Mouse (Mus musculus) lung, adult 2 months (tissue): ENCODE measurements around the gene Tmem60. TPM values are rescaled to one million over a fixed set of nuclear protein-coding genes. Genes with fewer than 3 reads are reported as not detected.

Experiments
- DNase-seq: peaks from one replicate; pipeline ENCODE4 v3.0.0; 2022
- H3K4me1 ChIP-seq: fragments of 200-500 bp; 2 replicates; pipeline ENCODE4 v1.6.1; 2011; ENCODE audit warnings: low read length; ENCODE audit not compliant: control insufficient read depth, insufficient read depth
- H3K4me3 ChIP-seq: fragments of 200-500 bp; replicated peaks from 2 replicates; pipeline ENCODE3; 2011; ENCODE audit warnings: low read depth, mild to moderate bottlenecking, control low read depth, low read length; ENCODE audit errors: extremely low read depth
- CTCF ChIP-seq: fragments of 200-500 bp; IDR thresholded peaks from 2 replicates; pipeline ENCODE4 v1.5.1; 2011; ENCODE audit warnings: mild to moderate bottlenecking, low read length, control low read depth; ENCODE audit not compliant: insufficient read depth
- POLR2A ChIP-seq: fragments of 200-500 bp; IDR thresholded peaks from 2 replicates; pipeline ENCODE4 v1.6.1; 2011; ENCODE audit warnings: low read depth, mild to moderate bottlenecking, control low read depth, low read length, borderline replicate concordance; ENCODE audit errors: extremely low read depth
- WGBS: fragments of 180-500 bp; shearing (Covaris S2); methylation state at CpG from one replicate; pipeline ENCODE4 v1.1.7; 2018; 5-methylcytosine and 5-hydroxymethylcytosine counted together
- polyA plus RNA-seq: library from polyadenylated mRNA; depleted of rRNA; stranded (reverse); fragments of >200 nt; gene quantifications from 2 replicates; pipeline ENCODE4 v1.2.3, GENCODE M21; 2012

The Tmem60 gene
- polyA plus RNA-seq, 1 experiment = 12.4 TPM

DNA sequence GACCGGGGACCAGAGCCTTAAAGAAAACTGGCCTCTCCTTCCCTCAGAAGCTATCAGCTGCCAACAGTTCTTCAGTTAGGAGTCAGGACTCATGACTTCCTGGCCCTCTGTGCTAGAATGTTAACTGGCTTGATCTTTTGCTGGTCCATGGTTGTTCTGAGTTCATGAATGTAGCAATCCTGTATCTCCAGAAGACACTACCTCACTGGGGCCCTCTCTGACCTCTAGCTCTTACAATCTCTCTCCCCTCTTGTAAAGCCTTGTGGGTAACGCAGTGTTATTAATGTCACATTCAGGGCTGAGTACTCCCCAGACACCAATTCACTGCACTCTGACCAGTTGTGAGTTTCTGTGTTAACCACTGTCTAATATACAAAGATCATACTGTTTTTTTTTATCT lies 22.7 kb downstream of the Tmem60 start:
- no peaks in the 10 kb centered on the region; the same call in 1 of the 2 replicates for H3K4me1 ChIP-seq
- DNase-seq = no peak
- no peak overlapping the region for H3K4me3 ChIP-seq
- TF ChIP-seq POLR2A (no peak), CTCF (no peak)
- WGBS = 89% methylated on average over 2 of the region's 2 CpGs

DNA sequence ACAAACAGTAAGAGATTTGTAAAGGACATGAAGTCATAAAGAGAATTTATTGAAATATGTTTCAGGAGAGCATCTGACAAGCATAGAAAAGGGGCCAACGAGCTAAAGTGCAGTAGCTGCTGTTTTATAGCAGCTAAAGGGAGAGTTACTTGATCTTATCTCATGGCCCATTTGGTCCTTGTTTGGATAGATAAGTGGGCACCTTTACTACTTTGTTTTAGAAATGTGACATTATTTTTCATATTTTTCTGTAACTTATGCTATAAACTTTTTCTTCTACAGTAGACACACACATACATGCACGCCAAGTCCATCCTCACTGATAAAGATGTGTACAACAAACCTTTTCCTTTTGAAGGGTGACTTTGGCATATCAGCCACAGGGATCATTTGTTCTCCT lies 23.4 kb downstream of the Tmem60 start:
- TF ChIP-seq CTCF (no peak), POLR2A (no peak)
- H3K4me1 ChIP-seq = no peaks in the 10 kb centered on the region; the same call in 1 of the 2 replicates
- no peak overlapping the region for H3K4me3 ChIP-seq
- 82% methylated on average over 2 of the region's 2 CpGs for WGBS
- no peak for DNase-seq

DNA sequence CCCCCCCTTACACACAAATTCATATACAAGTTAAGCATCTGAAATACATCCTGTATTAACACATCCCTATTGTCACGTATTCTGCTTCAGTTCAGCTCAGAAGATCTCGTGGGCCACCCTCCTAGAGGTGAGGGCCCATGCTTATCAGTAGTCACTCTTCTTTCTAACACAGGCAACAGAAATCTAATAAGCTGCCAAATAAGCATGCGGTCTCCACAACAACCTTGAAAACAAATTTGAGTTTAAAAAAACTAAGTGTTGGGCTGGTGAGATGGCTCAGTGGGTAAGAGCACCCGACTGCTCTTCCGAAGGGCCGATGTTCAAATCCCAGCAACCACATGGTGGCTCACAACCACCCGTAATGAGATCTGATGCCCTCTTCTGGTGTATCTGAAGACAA lies 24.2 kb downstream of the Tmem60 start:
- Histone ChIP-seq H3K4me3 (no peak overlapping the region), H3K4me1 (no peaks in the 10 kb centered on the region; the same call in 1 of the 2 replicates)
- 92% methylated on average over 7 of the region's 7 CpGs for WGBS
- no peak for DNase-seq
- no peak for TF ChIP-seq POLR2A
- no peak for TF ChIP-seq CTCF

DNA sequence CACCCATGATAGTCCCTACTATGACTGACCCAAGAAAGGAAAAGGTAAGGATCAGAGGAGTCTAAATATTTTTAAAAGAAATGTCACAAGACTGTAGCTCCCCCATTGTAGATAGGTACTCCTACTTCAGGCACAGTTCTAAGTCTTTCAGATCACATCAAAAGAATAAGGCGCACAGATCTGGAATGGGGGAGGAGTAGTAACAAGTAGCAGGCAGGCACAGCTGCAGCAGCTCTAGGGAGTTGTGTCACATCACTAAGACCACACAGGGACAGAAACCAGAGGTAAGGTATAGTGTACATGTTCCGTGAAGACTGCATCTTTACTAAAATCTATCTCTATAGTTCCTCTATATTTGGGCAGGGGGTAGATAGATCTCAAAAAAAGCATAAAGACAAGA lies 29.8 kb downstream of the Tmem60 start:
- no peak overlapping the region for H3K4me3 ChIP-seq
- DNase-seq = no peak
- TF ChIP-seq POLR2A (no peak), CTCF (no peak)
- 78% methylated on average over 2 of the region's 2 CpGs for WGBS
- H3K4me1 ChIP-seq = no peaks in the 10 kb centered on the region; the same call in 1 of the 2 replicates

DNA sequence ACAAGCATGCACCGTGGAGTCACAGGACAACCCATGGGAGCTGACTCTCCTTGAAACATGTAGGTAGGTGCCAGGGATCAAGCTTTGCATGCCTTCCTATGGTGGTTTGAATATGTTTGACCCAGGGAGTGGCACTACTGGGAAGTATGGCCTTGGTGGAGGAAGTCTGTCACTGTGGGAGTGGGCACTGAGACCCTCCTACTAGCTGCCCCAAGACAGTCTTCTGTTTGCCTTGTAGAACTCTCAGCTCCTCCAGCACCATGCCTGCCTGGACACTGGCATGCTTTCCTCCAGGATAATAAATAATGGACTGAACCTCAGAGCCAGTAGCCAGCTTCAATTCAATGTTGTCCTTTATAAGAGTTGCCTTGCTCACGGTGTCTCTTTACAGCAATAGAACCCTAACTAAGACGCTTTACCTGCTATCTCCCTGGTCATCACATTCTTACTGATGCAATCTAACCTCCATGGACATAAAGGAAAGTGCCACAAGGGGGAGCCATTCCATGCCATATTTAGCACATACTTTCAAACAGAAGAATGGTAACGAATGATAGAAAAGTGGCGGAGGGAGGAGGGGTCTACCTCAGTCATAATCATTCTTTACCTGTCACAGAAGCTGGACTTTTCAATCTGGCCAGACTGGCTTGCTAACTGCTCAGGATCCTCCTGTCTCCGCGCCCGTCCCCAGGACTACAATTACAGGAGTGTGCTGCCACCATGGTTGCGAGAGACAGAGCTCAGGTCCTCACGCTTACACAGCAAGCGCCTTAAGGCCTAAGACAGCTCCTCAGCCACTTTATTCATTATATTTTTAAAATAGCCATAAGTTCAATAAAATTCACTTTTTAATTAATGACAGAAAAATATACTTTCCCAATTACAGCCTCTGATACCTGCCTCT lies 31.6 kb downstream of the Tmem60 start:
- H3K4me1 ChIP-seq = no peaks in the 10 kb centered on the region
- DNase-seq = peak; percentile 61
- TF ChIP-seq CTCF (peak; percentile 16; the same call in 1 of the 2 replicates), POLR2A (no peak)
- 68% methylated on average over 11 of the region's 11 CpGs for WGBS
- H3K4me3 ChIP-seq = no peak overlapping the region

DNA sequence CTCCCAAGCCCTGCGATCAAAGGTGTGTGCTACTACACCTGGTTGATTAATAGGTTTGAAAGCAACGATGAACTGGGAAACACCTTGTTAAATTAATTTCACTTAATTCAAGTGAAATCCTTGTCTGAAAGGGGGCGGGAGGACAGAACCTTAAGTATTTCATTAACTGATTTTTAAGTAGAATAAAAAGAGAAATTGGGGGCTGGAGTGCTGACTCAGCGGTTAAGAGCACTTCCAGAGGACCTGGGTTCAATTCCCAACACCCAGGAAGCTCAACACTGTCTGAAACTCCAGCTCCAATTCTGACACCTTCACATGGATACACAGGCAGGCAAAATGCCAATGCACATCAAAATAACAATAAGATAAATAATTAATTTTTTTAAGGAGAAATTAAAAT lies 37.0 kb downstream of the Tmem60 start:
- WGBS = 97% methylated on average over 4 of the region's 4 CpGs
- no peak for DNase-seq
- Histone ChIP-seq H3K4me3 (no peak overlapping the region), H3K4me1 (no peaks in the 10 kb centered on the region)
- TF ChIP-seq CTCF (no peak), POLR2A (no peak)

DNA sequence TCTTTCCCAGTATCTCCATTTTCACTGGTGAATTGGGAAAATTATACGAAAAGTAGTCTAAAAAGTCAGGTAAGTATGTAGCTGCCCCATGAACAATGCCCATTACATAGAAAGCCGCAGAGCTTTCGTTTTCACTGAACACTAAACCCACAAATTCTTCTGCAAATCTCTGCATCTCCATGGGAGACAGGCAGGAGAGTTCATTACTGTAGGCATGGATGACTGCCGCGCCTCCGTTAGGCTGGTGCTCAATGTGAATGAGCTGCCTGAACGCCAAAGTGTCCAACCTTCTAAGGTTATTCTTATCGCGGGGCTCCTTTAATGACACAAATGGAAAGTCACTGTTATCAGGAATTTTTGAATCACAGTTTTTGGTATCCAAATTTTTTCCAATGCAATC lies 37.6 kb downstream of the Tmem60 start:
- H3K4me1 ChIP-seq = no peaks in the 10 kb centered on the region
- H3K4me3 ChIP-seq = no peak overlapping the region
- DNase-seq = no peak
- WGBS = 92% methylated on average over 9 of the region's 9 CpGs
- no peak for TF ChIP-seq POLR2A
- TF ChIP-seq CTCF = no peak

DNA sequence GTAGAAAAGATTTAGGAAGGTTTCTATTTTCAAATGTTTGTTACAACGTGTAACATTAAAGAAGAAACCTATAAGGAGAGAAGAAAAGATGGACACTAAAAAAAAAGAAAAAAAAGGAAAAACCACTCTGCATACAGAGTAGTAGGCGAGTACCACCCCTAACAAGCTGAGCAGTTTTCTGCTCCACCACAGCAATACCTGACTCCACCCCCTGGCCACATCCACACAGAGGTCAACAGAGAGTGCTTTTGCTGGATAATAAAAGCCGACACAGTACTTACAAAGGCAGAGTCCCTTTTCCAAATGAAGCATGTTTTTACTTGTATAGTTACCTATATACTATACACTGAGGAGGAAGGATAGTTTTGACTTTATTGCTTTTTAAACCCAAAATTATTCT lies 42.6 kb downstream of the Tmem60 start:
- 73% methylated on average over 3 of the region's 3 CpGs for WGBS
- no peak overlapping the region for H3K4me3 ChIP-seq
- no peak for DNase-seq
- peaks cover 4% of the 10 kb centered on the region; the same call in 1 of the 2 replicates for H3K4me1 ChIP-seq
- TF ChIP-seq CTCF (no peak), POLR2A (no peak)

DNA sequence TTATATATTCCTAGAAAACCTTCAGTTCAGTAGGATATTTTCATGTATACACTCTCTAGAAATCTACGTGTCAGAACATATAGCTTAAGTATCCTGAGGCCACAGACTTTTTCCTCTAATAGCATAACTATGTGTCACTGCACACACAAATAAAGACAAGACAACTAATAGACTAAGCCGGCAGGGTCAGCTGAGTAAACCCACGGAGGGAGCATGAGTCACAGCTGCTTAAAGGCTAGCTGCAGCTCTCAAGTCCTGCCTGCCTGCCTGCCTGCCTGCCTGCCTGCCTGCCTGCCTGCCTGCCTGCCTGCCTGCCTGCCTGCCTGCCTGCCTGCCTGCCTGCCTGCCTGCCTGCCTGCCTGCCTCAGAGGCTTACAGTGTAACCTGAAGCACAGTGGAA lies 43.5 kb downstream of the Tmem60 start:
- H3K4me1 ChIP-seq = peaks cover 9% of the 10 kb centered on the region
- DNase-seq = no peak
- TF ChIP-seq CTCF (no peak), POLR2A (no peak)
- H3K4me3 ChIP-seq = no peak overlapping the region
- WGBS = 57% methylated on average over 3 of the region's 3 CpGs

DNA sequence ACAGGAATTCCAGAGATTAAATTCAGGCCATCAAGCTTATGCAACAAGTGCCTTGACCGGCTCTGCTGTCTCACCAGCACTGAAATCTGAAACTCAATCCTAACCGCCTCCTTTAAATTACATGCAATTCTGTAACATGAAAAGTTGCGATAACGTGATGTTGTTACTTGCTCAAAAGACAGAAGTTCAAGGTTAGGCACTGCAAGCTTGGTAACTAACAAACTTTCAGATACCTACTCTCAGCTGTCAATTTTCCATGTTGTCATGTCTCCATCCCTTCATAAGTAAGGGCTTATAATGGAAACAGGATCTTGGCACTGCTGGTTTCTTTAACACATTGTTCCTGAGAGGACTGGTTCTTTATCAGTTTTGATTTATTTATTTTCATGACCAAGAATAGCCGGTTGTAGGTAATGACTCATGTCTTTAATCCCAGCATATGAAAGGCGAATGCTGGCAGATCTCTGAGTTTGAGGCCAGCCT lies 47.7 kb downstream of the Tmem60 start:
- WGBS = 34% methylated on average over 6 of the region's 6 CpGs
- DNase-seq = no peak
- peaks cover 19% of the 10 kb centered on the region for H3K4me1 ChIP-seq
- TF ChIP-seq POLR2A = no peak
- no peak for TF ChIP-seq CTCF
- H3K4me3 ChIP-seq = no peak overlapping the region
